Mouse (Mus musculus) gastrocnemius, adult 2 months (tissue): ENCODE data around the gene Atp6v1b1. TPM values are rescaled to one million over a fixed set of nuclear protein-coding genes. Genes with fewer than 3 reads are reported as not detected.

Source experiments
- DNase-seq: peaks from one replicate; pipeline ENCODE4 v3.0.0; 2022
- H3K27ac ChIP-seq: fragments of 200-600 bp; 2 replicates; pipeline ENCODE4 v1.8.1; 2022; ENCODE audit warnings: mild to moderate bottlenecking
- H3K4me3 ChIP-seq: fragments of 200-600 bp; 2 replicates; pipeline ENCODE4 v1.8.1; 2022; ENCODE audit warnings: mild to moderate bottlenecking, moderate library complexity
- CTCF ChIP-seq: fragments of 200-600 bp; IDR thresholded peaks from 2 replicates; pipeline ENCODE4 v1.8.1; 2022; ENCODE audit warnings: antibody characterized with exemption, mild to moderate bottlenecking, moderate library complexity
- intact Hi-C: fragments of 180-260 bp; cut with DNase I; formaldehyde crosslinking; loops from one replicate; pipeline ENCODE4 v1.15.1; 2025
- long read RNA-seq, 2 experiments: library from polyadenylated mRNA; stranded (forward); transcript quantifications; one replicate each; pipeline ENCODE4 v2.0.0; 2021
- total RNA-seq, 2 experiments: library from RNA; stranded (reverse); gene quantifications; 2 replicates each; pipeline ENCODE4 v1.2.3; 2021

The Atp6v1b1 gene
- not detected for total RNA-seq
- long read RNA-seq, experiment 1 = 0 reads
- long read RNA-seq, experiment 2 = 0 reads

- no peak for DNase-seq
- intact Hi-C loops = no loop called here
- Histone ChIP-seq H3K27ac (no peak within 1 kb of the TSS), H3K4me3 (no peak within 1 kb of the TSS)
- TF ChIP-seq CTCF = no peak
These were observed at the start of gene Atp6v1b1 for GRCm38 (mm10) chr6:83742761-83743160. Atp6v1b1 (plus strand) TSS chr6:83742990.

- Histone ChIP-seq H3K27ac (no peak overlapping the region), H3K4me3 (no peak overlapping the region)
- intact Hi-C loops = loop anchor here (1.0 kb wide), 1 partner anchor 37 kb away; no protein-coding TSS in a partner anchor
- TF ChIP-seq CTCF = peak; percentile 81
- DNase-seq = peak; percentile 45
These were observed 49.0 kb upstream of the Atp6v1b1 start for GRCm38 (mm10) chr6:83693835-83694234.

- no peak overlapping the region for H3K27ac ChIP-seq
- no peak for TF ChIP-seq CTCF
- intact Hi-C loops = no loop called here
These were observed 47.1 kb upstream of the Atp6v1b1 start for GRCm38 (mm10) chr6:83695731-83696130.

GRCm38 (mm10) chr6:83696684-83697083 lies 46.1 kb upstream of the Atp6v1b1 start:
- Histone ChIP-seq H3K4me3 (no peak overlapping the region), H3K27ac (no peak overlapping the region)
- no peak for DNase-seq
- intact Hi-C loops = no loop called here
- no peak for TF ChIP-seq CTCF

More at GRCm38 (mm10) chr6:83695731-83696130, 47.1 kb upstream of the Atp6v1b1 start:
- H3K4me3 ChIP-seq = no peak overlapping the region
- no peak for DNase-seq

GRCm38 (mm10) chr6:83697932-83698331 lies 44.9 kb upstream of the Atp6v1b1 start:
- DNase-seq = no peak
- no peak overlapping the region for H3K27ac ChIP-seq
- no peak overlapping the region for H3K4me3 ChIP-seq
- intact Hi-C loops = no loop called here
- no peak for TF ChIP-seq CTCF

GRCm38 (mm10) chr6:83699971-83700370 lies 42.8 kb upstream of the Atp6v1b1 start:
- no peak for DNase-seq
- no peak for TF ChIP-seq CTCF
- Histone ChIP-seq H3K27ac (no peak overlapping the region), H3K4me3 (no peak overlapping the region)
- intact Hi-C loops = no loop called here

GRCm38 (mm10) chr6:83701001-83701400 lies 41.8 kb upstream of the Atp6v1b1 start:
- Histone ChIP-seq H3K4me3 (no peak overlapping the region), H3K27ac (no peak overlapping the region)
- intact Hi-C loops = no loop called here
- no peak for DNase-seq
- no peak for TF ChIP-seq CTCF

GRCm38 (mm10) chr6:83702146-83702999 lies 40.4 kb upstream of the Atp6v1b1 start:
- DNase-seq = no peak
- H3K4me3 ChIP-seq = no peak overlapping the region
- no peak for TF ChIP-seq CTCF
- intact Hi-C loops = no loop called here
- no peak overlapping the region for H3K27ac ChIP-seq

GRCm38 (mm10) chr6:83703000-83703721 lies 39.6 kb upstream of the Atp6v1b1 start:
- TF ChIP-seq CTCF = no peak
- intact Hi-C loops = no loop called here
- Histone ChIP-seq H3K27ac (no peak overlapping the region), H3K4me3 (no peak overlapping the region)
- no peak for DNase-seq

- no peak for DNase-seq
- intact Hi-C loops = no loop called here
- H3K27ac ChIP-seq = no peak overlapping the region
- TF ChIP-seq CTCF = no peak
- H3K4me3 ChIP-seq = no peak overlapping the region
These were observed 39.1 kb upstream of the Atp6v1b1 start for GRCm38 (mm10) chr6:83703722-83704078.

GRCm38 (mm10) chr6:83704294-83704693 lies 38.5 kb upstream of the Atp6v1b1 start:
- intact Hi-C loops = no loop called here
- H3K27ac ChIP-seq = no peak overlapping the region
- no peak for DNase-seq
- H3K4me3 ChIP-seq = no peak overlapping the region
- TF ChIP-seq CTCF = no peak

GRCm38 (mm10) chr6:83704701-83705100 lies 38.1 kb upstream of the Atp6v1b1 start:
- Histone ChIP-seq H3K27ac (no peak overlapping the region), H3K4me3 (no peak overlapping the region)
- TF ChIP-seq CTCF = no peak
- no peak for DNase-seq
- intact Hi-C loops = no loop called here
